Mouse (Mus musculus) heart, embryonic 16.5 days (tissue): ENCODE measurements around the gene H3f3a. TPM values are rescaled to one million over a fixed set of nuclear protein-coding genes. Genes with fewer than 3 reads are reported as not detected.

Experiments
- ATAC-seq: fragments of 200-750 bp; cut with Nextera tagmentation; replicated peaks from 2 replicates; pipeline ENCODE4 v1.8.0; 2017; ENCODE audit warnings: moderate number of reproducible peaks; ENCODE audit not compliant: insufficient read depth, low FRiP score; ENCODE audit errors: extremely low read depth
- H3K27ac ChIP-seq: fragments of 300-500 bp; sonication (generic); 2 replicates; pipeline ENCODE4 v1.5.1; 2014; ENCODE audit warnings: mild to moderate bottlenecking, low read length, control low read depth, moderate library complexity
- H3K27me3 ChIP-seq: fragments of 300-500 bp; sonication (generic); 2 replicates; pipeline ENCODE4 v1.6.1; 2014; ENCODE audit warnings: low read length, mixed read lengths; ENCODE audit not compliant: control insufficient read depth, insufficient read depth
- H3K36me3 ChIP-seq: fragments of 300-500 bp; sonication (generic); 2 replicates; pipeline ENCODE4 v1.6.1; 2014; ENCODE audit not compliant: control insufficient read depth, insufficient read depth
- H3K4me1 ChIP-seq: fragments of 300-500 bp; sonication (generic); 2 replicates; pipeline ENCODE4 v1.6.1; 2014; ENCODE audit warnings: low read length, mixed read lengths; ENCODE audit not compliant: control insufficient read depth, insufficient read depth
- H3K4me2 ChIP-seq: fragments of 300-500 bp; sonication (generic); 2 replicates; pipeline ENCODE4 v1.6.1; 2014; ENCODE audit warnings: low read depth, mild to moderate bottlenecking, control low read depth, low read length
- H3K4me3 ChIP-seq: fragments of 300-500 bp; sonication (generic); 2 replicates; pipeline ENCODE4 v1.5.1; 2014; ENCODE audit warnings: mild to moderate bottlenecking, control low read depth, low read length
- H3K9ac ChIP-seq: fragments of 300-500 bp; sonication (generic); 2 replicates; pipeline ENCODE4 v1.6.1; 2014; ENCODE audit warnings: low read length, control low read depth
- H3K9me3 ChIP-seq: fragments of 300-500 bp; sonication (generic); replicated peaks from 2 replicates; pipeline ENCODE4 v1.6.1; 2016; ENCODE audit warnings: low read length; ENCODE audit not compliant: control insufficient read depth
- WGBS: fragments of 180-500 bp; shearing (Covaris S2); extraction: QIAGEN DNeasy Blood & Tissue Kit; methylation state at CpG from one replicate; pipeline ENCODE4 v1.1.7; 2014; 5-methylcytosine and 5-hydroxymethylcytosine counted together
- polyA plus RNA-seq: library from polyadenylated mRNA; unstranded; fragments of >200 nt; fragmentation: Nextera tagmentation; extraction: Ambion mirVana; gene quantifications from 2 replicates; pipeline ENCODE4 v1.2.1, GENCODE M21; 2015

H3f3a gene
- polyA plus RNA-seq, 1 experiment from 2014 or later: 1,475 TPM

- 0 out of 2 replicates have a peak, but pooled peaks cover 2% of the 10 kb centered on the region for H3K9me3 ChIP-seq
- H3K4me3 ChIP-seq: no peak overlapping the region
- no peaks in the 10 kb centered on the region for H3K27me3 ChIP-seq
- H3K9ac ChIP-seq: no peak overlapping the region
- H3K27ac ChIP-seq: no peak overlapping the region
- WGBS: 64% methylated on average over 11 of the region's 11 CpGs
- H3K36me3 ChIP-seq: no peaks in the 10 kb centered on the region
- no peak overlapping the region for H3K4me2 ChIP-seq
- H3K4me1 ChIP-seq: peaks cover 15% of the 10 kb centered on the region
- 0 out of 2 replicates have a peak, but pooled peaks have one; percentile 14 for ATAC-seq
Observed at GRCm38 (mm10) chr1:180829775-180830174, 16.0 kb upstream of the H3f3a start.

GRCm38 (mm10) chr1:180826634-180827033, 12.9 kb upstream of the H3f3a start:
- Histone ChIP-seq H3K9ac (no peak overlapping the region), H3K27ac (no peak overlapping the region), H3K4me2 (no peak overlapping the region), H3K36me3 (no peaks in the 10 kb centered on the region), H3K27me3 (no peaks in the 10 kb centered on the region), H3K4me3 (no peak overlapping the region), H3K4me1 (peaks cover 15% of the 10 kb centered on the region), H3K9me3 (0 out of 2 replicates have a peak, but pooled peaks cover 2% of the 10 kb centered on the region)
- WGBS: 82% methylated on average over 4 of the region's 4 CpGs
- no peak for ATAC-seq

- no peak overlapping the region for H3K4me3 ChIP-seq
- H3K9ac ChIP-seq: peak overlapping the region; percentile 11; the same call in 1 of the 2 replicates
- WGBS: 67% methylated on average over 3 of the region's 3 CpGs
- ATAC-seq: no peak
- H3K9me3 ChIP-seq: 0 out of 2 replicates have a peak, but pooled peaks cover 2% of the 10 kb centered on the region
- H3K27ac ChIP-seq: no peak overlapping the region
- H3K27me3 ChIP-seq: no peaks in the 10 kb centered on the region
- H3K4me2 ChIP-seq: 0 out of 2 replicates have a peak overlapping the region, but pooled peaks have one; percentile 6
- H3K36me3 ChIP-seq: no peaks in the 10 kb centered on the region
- peaks cover 4% of the 10 kb centered on the region for H3K4me1 ChIP-seq
Observed at GRCm38 (mm10) chr1:180824721-180825120, 11.0 kb upstream of the H3f3a start.

- no peaks in the 10 kb centered on the region for H3K27me3 ChIP-seq
- no peak overlapping the region for H3K4me2 ChIP-seq
- H3K27ac ChIP-seq: no peak overlapping the region
- 0 out of 2 replicates have a peak, but pooled peaks cover 2% of the 10 kb centered on the region for H3K9me3 ChIP-seq
- 0 out of 2 replicates have a peak, but pooled peaks cover 2% of the 10 kb centered on the region for H3K4me1 ChIP-seq
- H3K9ac ChIP-seq: no peak overlapping the region
- H3K4me3 ChIP-seq: no peak overlapping the region
- 73% methylated on average over 3 of the region's 3 CpGs for WGBS
- ATAC-seq: no peak
- H3K36me3 ChIP-seq: no peaks in the 10 kb centered on the region
Observed at GRCm38 (mm10) chr1:180823716-180824115, 10.0 kb upstream of the H3f3a start.

GRCm38 (mm10) chr1:180822276-180822675, 8.5 kb upstream of the H3f3a start:
- Histone ChIP-seq H3K4me3 (no peak overlapping the region), H3K36me3 (no peaks in the 10 kb centered on the region), H3K27ac (no peak overlapping the region), H3K9ac (no peak overlapping the region), H3K9me3 (0 out of 2 replicates have a peak, but pooled peaks cover 2% of the 10 kb centered on the region), H3K4me2 (no peak overlapping the region), H3K27me3 (no peaks in the 10 kb centered on the region), H3K4me1 (0 out of 2 replicates have a peak, but pooled peaks cover 2% of the 10 kb centered on the region)
- no peak for ATAC-seq
- WGBS: 84% methylated on average over 5 of the region's 5 CpGs

GRCm38 (mm10) chr1:180821101-180821500, 7.4 kb upstream of the H3f3a start:
- ATAC-seq: no peak
- Histone ChIP-seq H3K4me1 (0 out of 2 replicates have a peak, but pooled peaks cover 2% of the 10 kb centered on the region), H3K27me3 (no peaks in the 10 kb centered on the region), H3K4me2 (no peak overlapping the region), H3K4me3 (no peak overlapping the region), H3K36me3 (no peaks in the 10 kb centered on the region), H3K9me3 (no peaks in the 10 kb centered on the region), H3K27ac (no peak overlapping the region), H3K9ac (no peak overlapping the region)
- WGBS: 88% methylated on average over 6 of the region's 6 CpGs

- no peaks in the 10 kb centered on the region for H3K9me3 ChIP-seq
- no peaks in the 10 kb centered on the region for H3K27me3 ChIP-seq
- H3K36me3 ChIP-seq: no peaks in the 10 kb centered on the region
- H3K4me1 ChIP-seq: peaks cover 4% of the 10 kb centered on the region
- ATAC-seq: no peak
- H3K4me3 ChIP-seq: no peak overlapping the region
- no peak overlapping the region for H3K9ac ChIP-seq
- 73% methylated on average over 2 of the region's 2 CpGs for whole genome bisulfite sequencing
- no peak overlapping the region for H3K27ac ChIP-seq
- no peak overlapping the region for H3K4me2 ChIP-seq
Observed at GRCm38 (mm10) chr1:180818000-180818399, 4.3 kb upstream of the H3f3a start.

GRCm38 (mm10) chr1:180815371-180816024, 1.8 kb upstream of the H3f3a start:
- no peaks in the 10 kb centered on the region for H3K9me3 ChIP-seq
- no peak overlapping the region for H3K27ac ChIP-seq
- peaks cover 1% of the 10 kb centered on the region; the same call in 1 of the 2 replicates for H3K36me3 ChIP-seq
- no peak overlapping the region for H3K9ac ChIP-seq
- H3K27me3 ChIP-seq: no peaks in the 10 kb centered on the region
- peaks cover 10% of the 10 kb centered on the region for H3K4me1 ChIP-seq
- 64% methylated on average over 12 of the region's 12 CpGs for WGBS
- no peak overlapping the region for H3K4me2 ChIP-seq
- no peak for ATAC-seq
- H3K4me3 ChIP-seq: no peak overlapping the region

GRCm38 (mm10) chr1:180813409-180813884, 296 bp downstream of the H3f3a start:
- Histone ChIP-seq H3K36me3 (peaks cover 12% of the 10 kb centered on the region), H3K9ac (peak overlapping the region; percentile 99), H3K27ac (peak overlapping the region; percentile 99), H3K27me3 (no peaks in the 10 kb centered on the region), H3K9me3 (no peaks in the 10 kb centered on the region), H3K4me2 (peak overlapping the region; percentile 75), H3K4me1 (peaks cover 21% of the 10 kb centered on the region), H3K4me3 (peak overlapping the region; percentile 95)
- ATAC-seq: peak; percentile 95
- 0% methylated on average over 36 of the region's 65 CpGs for WGBS
